Mouse (Mus musculus): Measurements from ENCODE around the gene Nin.

- TF ChIP-seq POLR2A (IDR thresholded peaks at IDR 0.05; ENCODE audit: insufficient read depth, low read depth, low read length) (no peak), CTCF (IDR thresholded peaks at IDR 0.05; ENCODE audit: insufficient read depth, low read depth, low read length) (no peak)
These were observed 6.0 kb upstream of the Nin start for GRCm38 (mm10) chr12:70119552-70119951.

Measured in olfactory bulb, adult 2 months (tissue).